Mouse (Mus musculus): ENCODE data around the gene Myh3.

Myh3 gene

DNA sequence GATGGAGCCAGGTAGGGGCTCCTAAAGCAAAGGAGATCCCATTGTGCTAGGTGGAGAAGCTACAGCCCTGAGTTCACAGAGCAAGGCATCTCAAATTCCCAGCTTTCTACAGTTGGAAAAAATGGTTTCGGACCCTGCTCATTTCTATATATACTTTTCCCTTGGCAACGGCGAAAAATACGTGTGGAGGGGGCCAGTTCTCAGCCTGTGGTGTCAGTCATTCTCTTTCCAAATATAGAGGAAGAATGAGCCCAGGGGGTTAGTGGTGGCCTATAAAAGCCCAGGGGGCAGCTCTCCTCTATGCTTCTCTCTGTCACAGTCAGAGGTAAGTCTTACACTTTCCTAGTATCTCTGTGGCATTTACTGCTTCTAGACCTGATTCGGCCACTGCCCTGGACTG, at the start of gene Myh3:
Myh3 (plus strand) TSS at position 301 of the 400 bp plus-strand sequence.
- DNase-seq (ENCODE audit: low read depth, low spot score): no peak

DNA sequence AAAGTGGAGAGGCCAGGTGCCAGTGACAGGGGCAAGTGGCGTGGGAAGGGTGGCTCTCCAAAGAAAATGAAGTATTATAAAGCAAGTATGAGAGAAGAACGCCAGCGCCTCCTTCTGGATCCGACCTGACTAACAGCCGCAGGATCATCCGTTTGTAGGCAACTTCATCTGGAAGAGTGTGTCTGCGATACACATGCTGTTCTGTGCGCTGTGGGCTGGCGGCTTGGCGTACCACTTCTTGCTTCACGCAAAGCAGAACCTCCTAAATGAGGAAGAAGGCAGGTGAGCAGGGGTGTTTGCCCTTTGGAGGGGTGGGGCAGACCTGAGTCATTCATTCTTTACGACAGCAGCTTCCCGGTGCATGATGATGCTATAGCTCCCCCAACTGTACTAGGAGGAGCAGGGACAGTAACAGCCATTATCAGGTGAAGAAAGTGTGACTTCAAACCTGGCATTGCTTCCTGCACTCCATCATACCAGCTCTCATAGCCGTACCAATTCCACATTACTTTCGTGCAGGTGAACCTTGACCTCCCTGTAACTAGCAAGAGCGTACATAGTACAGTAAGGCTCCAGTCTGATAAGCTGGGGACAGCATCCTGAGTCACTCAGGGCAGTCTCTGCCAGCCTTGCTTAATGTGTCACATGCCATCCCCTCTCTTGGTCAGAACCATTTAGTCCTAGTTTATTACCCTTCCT, 47.0 kb upstream of the Myh3 start:
- DNase-seq (ENCODE audit: low read depth, low spot score): no peak

DNA sequence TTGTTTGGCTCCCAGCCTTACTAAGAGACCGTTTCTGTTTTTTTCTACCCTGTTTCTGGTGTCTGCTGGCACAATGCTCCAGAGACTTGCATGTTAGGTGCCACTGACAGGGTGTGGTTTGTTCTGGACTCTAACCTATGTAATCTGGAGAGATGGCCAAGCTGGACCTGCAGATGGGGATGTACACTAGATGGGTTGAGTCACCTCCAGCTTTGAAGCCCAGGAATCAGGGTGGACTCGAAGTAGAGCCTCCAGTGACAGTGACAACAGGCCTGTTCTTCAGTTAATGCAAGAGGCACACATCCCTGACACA, 46.5 kb upstream of the Myh3 start:
- no peak for DNase-seq (ENCODE audit: low read depth, low spot score)

DNA sequence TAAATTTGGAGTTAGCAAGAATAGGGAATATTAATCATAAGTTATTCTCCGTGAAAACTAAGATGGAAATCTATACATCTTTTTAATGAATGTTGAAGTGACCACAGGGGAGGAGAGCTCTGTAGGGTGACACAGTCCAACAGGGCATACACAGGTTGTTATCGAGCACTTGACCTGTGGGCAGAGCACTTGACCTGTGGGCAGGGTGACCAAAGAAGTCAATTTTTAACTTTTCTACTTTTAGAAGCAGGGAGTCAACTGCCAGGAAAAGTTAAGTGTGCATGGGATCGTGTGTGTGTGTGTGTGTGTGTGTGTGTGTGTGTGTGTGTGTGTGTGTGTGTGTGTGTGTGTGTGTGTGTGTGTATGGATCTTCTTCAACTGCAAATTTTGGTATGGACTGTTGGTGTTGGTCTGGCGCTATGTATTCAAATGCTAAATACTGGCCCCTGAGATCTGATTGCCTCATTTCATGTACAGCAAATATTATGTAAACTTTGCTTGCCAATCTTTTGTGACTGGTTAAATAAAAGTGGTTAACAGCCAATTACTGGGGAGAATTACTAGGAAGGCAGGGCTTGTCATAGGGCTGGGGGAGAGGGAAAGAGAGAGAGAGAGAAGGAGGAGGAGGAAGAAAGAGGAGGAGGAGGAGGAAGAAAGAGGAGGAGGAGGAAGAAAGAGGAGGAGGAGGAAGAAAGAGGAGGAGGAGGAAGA, 43.2 kb upstream of the Myh3 start:
- no peak for DNase-seq (ENCODE audit: low read depth, low spot score)

DNA sequence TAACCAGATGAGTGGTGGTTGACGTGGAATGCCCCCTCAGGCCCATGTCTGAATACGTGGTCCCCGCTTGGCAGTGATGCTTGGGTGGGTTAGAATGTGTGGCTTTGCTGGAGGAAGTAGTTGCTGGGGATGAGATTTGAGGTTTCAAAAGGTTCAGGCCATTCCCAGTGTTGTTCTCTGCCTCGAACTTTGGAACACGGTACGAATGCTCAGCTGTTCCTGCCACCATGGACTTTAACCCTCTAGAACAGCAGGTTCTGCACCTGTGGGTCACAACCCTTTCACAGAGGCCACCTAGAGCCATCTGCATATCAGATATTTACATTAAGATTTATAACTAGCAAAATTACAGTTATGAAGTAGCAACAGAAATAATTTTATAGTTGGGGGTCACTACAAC, 41.9 kb upstream of the Myh3 start:
- DNase-seq (ENCODE audit: low read depth, low spot score): no peak

DNA sequence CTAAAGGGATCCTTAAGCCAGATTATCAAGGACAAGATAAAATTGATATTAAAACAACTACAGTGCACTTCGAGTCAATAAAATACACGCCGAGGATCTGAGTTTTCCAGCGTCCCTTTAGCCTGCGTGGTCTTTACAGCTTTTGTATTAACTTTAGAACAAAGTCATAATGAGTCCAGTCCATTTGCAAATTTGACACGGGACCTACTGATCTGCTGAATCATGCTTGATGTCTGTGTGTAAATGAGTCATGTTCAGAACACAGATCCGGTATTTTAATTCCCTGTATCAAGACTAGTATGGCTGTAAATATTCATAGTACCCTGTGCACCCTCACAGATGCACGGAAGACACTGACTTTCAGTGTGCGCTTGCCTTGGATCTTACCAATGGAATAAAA, 41.2 kb upstream of the Myh3 start:
- DNase-seq (ENCODE audit: low read depth, low spot score): no peak

DNA sequence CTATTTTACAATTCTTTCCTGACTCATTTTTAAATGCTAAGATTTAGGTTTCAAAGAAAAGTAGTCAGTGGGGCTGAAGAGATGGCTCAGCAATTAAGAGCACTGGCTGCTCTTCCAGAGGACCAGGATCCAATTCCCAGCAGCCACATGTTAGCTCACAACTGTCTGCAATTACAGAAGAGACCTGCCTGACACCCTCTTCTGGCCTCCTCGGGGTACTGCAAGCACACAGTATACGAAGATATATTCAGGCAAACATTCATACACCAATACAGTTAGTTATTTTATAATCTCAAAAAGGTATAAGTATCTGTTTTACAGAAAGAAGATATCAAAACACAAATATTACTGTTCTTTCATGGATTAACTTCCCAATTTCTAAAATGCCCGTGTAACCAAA, 38.3 kb upstream of the Myh3 start:
- DNase-seq (ENCODE audit: low read depth, low spot score): peak; percentile 23

DNA sequence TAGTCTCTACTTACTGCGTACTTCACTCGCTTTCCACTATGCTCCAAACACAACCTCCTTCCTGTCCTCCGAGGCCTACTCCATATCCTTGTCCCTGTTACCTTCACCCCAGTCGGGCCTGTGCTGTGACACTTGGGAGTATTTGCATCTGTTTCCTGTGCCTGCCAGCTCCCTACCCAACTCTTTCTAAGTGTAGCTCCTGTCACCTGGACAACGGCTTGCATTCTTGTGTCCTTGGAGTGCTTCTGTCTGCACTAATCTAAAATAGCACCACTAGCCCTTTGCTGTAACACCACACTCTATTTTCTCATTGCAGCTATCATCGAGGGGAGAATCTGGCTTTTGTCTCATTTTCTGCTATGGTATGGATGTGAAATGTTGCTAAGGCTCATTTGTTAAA, 37.6 kb upstream of the Myh3 start:
- DNase-seq (ENCODE audit: low read depth, low spot score): no peak

DNA sequence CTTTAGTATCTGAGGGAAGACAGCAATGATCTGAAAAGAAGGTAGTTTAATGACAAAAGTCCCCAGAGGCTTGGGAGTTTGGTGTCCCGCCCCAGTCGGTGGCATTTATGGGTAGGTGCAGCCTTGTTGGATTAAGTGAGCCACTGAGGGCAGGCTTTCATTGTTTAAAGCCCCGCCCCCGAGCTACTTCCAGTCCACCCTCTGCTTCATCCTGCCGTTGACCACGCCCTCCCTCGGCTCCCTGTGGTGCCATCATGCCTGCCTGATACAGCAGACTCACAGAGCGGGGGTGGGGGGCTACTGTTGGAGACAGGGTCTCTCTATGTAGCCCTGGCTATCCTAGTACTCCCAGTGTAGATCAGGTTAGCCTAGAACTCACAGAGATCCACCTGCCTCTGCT, 35.1 kb upstream of the Myh3 start:
- DNase-seq (ENCODE audit: low read depth, low spot score): no peak

DNA sequence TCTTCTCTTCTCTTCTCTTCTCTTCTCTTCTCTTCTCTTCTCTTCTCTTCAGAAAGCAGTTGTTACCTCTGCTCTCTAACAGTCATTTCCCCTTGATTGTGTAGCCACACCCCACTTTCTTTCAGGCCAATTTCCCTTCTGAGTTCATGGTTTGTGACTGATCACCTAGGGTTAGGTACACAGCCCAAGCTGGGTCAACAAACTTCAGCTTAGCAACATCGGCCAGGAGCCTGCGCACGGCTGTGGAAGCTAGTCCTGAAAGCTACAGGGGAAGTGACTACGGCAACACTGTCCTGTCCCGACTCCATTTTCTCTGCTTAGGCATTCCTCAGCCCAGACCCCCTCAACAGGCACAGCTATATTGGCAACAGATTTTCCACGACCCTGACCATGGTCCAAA, 33.1 kb upstream of the Myh3 start:
- DNase-seq (ENCODE audit: low read depth, low spot score): no peak

DNA sequence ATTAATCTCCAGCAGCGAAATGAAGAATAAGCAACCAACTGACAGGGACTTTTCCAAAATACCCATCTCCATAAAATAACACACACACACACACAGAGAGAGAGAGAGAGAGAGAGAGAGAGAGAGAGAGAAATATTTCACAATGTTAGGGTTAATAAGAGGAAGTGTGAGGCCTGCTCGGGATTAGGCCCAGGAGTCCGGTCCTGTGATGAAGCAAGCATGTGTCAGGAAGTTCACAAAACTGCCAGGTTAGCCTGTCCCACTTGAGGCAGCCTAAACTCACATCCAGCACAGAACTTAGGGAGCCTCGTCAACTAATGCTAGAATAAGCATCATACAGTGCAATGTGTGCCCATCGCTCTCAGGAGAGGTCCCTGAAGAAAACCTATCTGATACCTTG, 30.9 kb upstream of the Myh3 start:
- DNase-seq (ENCODE audit: low read depth, low spot score): no peak

DNA sequence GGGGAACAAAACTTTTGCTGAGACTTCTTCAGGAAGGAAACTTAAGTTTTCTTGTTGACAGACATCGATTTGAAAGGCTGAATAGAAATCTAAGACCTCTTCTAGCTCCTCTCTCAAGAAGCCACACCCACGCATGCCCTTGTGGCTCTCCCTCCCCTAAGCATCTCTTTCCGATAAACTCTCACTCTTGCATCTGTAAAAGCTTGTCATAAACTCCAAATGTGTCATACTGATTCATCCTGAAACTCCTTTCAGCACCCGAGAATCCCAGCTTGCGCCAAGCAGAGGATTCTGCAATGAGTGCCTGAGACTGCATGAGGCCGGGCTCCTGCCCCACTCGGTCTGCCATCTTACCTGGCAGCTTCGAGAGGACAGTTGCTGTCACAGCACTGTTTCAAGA, 29.6 kb upstream of the Myh3 start:
- DNase-seq (ENCODE audit: low read depth, low spot score): peak; percentile 24

DNA sequence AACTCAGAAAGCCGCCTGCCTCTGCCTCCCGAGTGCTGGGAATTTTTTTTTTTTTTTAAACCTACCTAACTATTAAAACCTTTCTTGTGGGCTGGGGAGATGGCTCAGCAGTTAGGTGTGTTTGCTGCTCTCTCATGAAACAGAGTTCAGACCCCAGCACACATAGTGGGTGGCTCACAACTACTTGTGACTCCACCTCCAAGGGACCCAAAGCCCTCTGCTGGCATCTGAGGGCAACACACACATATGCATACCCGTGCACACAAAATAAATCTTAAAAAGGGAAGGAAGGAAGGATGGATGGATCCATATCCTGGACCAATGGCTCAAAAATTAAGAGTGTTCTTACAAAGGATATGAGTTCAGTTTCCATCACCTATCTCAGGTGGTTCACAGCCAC, 28.8 kb upstream of the Myh3 start:
- peak; percentile 9 for DNase-seq (ENCODE audit: low read depth, low spot score)

DNA sequence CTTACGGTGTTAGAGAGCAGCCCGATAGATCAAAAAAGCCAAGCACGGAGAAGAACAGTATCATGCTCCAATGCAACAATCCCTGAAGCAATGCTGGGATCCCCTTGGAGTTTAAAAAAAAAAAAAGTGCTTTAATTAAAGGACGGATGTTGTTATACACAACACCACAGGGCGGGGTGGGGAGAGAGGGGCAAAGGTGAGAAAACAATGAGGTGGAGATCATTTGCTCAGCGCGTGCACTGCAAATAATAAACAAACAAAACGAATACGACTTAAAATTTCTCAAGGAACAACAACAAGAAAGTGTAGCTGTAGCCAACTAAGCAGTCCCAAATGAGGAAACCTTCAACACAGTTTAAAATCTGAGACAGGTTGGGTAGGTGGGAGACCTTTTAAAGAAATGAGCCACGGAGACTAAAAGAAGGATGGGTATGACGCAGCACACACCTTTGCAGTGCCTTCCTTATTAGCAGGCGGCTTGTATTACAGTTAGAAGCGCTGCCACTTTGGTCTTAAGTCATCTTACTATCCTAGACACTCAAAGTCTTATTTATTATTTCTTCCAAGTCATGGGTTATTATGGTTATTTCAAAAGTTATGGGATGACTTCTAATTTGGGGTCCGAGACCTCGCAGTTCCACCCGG, 26.3 kb upstream of the Myh3 start:
- peak; percentile 37 for DNase-seq (ENCODE audit: low read depth, low spot score)

DNA sequence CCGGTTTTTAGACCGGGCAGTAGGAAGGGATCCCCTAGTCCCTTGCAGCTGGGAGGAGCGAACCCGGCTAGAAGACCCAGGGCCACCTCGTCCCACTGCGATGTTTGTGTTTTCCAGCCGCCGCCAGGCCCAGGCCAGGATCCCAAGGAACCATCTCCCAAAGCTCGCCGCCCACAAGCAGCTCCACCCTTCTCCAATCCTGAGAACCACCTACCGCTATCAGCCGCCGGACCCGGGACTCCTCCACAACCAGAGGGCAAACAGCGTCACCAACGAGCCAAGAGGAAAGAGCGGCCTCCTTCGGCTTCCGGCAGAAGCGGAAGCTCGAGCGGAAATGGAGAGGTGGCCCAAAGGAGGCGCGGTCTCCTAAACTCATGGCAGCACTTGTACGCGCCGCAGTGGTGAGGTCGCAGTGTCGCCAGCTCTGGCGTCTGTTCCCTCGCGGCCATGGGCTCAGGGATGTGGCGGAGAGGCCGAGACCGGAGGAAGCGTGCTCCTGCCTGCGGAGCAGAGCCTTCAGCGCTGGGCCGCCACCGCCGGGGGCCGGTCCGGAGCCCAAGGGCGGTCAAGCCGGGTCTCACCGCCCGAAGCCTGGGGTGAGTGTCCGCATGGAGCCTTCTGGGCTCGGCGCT, 25.7 kb upstream of the Myh3 start, which contains the start of the genes Adprm and Sco1:
Adprm (minus strand) TSS at position 274 of the 632 bp plus-strand sequence.
Sco1 (plus strand) TSS at position 350 of the 632 bp plus-strand sequence.
- DNase-seq (ENCODE audit: low read depth, low spot score): peak; percentile 93

DNA sequence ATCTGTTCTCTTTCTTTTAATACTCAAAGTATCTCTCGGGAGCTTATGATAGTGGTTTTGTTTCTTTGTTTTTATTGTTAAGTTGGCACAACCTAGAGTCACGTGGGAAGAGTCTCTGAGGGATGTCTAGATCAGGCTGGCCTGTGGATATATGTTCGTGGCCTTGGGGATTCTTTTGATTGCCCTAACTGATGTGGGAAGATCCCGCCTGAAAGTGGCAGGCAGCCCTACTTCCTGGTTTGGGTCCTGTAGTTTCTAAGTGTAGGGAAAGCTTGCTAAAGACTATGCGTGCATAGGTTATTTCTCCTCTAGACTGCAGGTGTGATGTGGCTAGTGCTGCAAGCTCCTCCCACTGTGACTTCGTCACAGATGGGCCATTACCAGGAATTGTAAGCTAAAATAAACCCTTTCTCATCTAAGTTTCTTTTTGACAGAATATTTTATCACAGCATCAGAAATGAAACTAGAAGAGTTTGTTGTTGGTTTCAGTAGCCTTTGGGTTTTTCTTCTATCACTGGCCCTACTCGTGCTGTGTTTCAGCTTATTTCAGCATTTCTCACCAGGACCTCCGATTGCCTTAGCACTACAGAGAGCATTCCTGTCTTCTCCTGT, 23.2 kb upstream of the Myh3 start:
- no peak for DNase-seq (ENCODE audit: low read depth, low spot score)

DNA sequence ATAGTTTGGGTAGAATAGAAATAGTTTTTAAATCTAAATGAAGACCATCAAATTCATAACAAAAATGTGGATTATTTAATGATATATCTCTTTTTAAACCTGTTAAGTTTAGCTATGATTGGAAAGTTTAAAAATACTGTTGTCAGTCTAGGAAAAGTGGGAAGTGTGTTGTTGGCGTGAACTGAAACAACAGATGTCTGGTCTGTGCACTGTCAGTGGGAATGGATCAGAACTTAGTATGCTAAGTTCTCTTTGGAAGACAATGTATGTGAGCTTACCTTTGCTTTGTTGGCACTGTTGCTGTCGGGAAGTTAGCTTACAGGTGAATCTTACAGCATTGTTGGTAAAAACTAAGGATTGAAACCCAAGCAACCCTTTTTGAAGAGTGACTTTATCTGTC, 16.8 kb upstream of the Myh3 start:
- no peak for DNase-seq (ENCODE audit: low read depth, low spot score)

DNA sequence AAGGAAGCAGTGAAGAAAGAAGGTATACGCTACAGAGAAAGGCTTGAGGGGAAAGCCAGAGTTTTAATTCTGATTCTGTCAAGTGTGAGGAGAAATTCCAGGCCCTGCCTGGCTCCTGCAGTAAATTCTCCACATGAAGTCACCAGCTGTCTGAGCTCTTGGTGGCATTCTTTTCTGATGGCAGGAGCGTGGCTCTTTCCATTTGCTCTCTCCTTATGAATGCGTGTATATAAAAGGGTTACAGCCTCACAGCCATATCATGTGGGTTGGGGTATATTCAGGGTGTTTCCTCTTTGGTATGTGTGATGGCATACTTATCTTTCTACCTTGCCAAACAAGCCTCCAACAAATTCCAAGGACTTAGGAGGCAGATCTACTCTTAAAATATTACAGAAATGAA, 15.4 kb upstream of the Myh3 start:
- DNase-seq (ENCODE audit: low read depth, low spot score): no peak

DNA sequence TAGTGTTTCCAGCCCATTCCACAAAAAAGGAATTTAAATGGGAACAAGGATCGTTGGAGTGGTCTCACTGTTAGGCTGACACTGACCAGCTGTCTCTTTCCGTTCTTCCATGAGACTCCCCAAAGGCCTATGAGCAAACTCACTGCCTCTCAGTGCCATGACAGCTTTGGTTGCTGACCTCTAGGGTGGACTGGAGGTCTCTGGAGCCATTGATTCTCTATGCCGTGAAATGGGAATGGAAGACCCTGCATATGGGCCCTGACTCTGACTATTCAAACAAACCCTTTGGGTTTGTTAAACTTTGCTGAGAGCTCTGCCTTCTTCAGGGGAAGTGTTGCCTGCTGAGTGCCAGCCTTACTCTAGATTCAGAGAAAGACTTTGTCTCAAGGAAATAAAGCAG, 10.4 kb upstream of the Myh3 start:
- DNase-seq (ENCODE audit: low read depth, low spot score): no peak

DNA sequence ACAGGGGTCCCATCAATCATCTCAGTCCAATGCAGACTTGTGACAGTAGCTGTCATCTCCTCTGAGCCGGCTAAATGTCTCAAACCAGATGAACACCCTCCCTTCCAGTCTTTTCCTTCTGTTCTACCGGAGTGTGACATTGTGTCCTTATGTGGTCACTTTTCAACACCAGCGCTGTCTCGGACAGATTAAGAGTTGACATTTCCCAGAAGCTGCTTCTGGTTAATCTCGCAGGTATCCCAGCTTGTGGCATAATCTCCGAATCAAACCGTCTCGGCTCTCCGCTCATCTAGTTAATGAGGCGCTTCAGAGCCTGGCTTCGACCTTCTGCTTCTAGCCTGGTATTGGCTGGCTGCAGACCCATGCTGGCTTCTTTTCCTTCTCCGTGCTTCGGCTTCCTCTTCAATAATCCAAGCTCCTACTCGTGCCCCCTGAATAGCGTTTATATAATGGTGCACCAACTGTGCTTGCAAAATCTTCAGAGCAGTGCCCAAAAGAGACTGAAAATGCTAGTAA, 5.4 kb upstream of the Myh3 start:
- no peak for DNase-seq (ENCODE audit: low read depth, low spot score)

DNA sequence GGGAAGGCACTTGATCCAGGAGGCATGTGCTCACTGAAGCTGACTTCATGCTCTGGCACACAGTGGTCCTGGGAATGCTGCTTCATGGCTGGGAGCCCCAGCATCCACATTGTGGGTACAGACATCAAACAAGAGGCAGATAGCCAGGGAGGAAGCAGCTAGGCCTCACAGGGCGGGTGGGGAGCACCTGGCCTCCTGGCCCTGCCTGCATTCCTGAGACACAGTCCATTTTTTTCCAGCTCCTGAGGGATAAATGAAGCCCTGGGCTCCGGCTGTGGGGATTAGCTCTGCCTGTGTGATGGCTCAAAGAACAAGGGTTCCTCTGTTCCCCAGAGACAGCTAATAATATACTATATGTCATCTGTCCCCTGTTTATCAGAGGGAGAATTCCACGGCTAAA, 3.1 kb upstream of the Myh3 start:
- no peak for DNase-seq (ENCODE audit: low read depth, low spot score)

DNA sequence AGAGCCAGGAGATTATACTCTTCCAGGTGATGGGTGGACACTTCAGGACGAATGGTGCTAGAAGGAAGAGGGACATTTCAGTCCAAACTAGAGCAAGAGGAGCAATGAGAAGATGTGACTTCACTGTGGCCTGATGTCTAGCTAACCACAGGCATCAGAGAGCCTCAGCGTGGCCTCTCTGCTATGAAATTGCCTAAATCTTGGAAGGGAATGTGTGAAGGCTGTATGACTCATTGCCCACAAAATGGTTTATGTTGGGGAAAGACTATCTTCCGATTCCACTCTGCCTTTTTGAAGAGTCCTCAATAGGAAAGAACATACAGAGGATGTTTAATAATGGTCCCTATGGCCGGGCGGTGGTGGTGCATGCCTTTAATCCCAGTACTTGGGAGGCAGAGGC, 1.3 kb upstream of the Myh3 start:
- DNase-seq (ENCODE audit: low read depth, low spot score): peak; percentile 73
